Mouse (Mus musculus): ENCODE measurements around the gene Zfp664. TPM values are rescaled to one million over a fixed set of nuclear protein-coding genes. Genes with fewer than 3 reads are reported as not detected.

Zfp664 gene
- total RNA-seq, 2 experiments from 2014 or later: 52.4 to 60.3 TPM

- DNase-seq (ENCODE audit: low spot score in 2 of 2): peak; percentile 50 to 56
Observed at GRCm38 (mm10) chr5:124868981-124869380, 6.5 kb downstream of the Zfp664 start.

GRCm38 (mm10) chr5:124872033-124872432 is 9.5 kb downstream of the Zfp664 start:
- DNase-seq (ENCODE audit: low spot score in 2 of 2): peak in 1 of 2 experiments; percentile 60

GRCm38 (mm10) chr5:124873096-124873495 is 10.6 kb downstream of the Zfp664 start:
- DNase-seq (ENCODE audit: low spot score in 2 of 2): no peak

- no peak for DNase-seq (ENCODE audit: low spot score in 2 of 2)
Observed at GRCm38 (mm10) chr5:124873890-124874601, 11.6 kb downstream of the Zfp664 start.

GRCm38 (mm10) chr5:124879251-124879650 is 16.8 kb downstream of the Zfp664 start:
- DNase-seq (ENCODE audit: low spot score in 2 of 2): no peak

- DNase-seq (ENCODE audit: low spot score in 2 of 2): no peak
Observed at GRCm38 (mm10) chr5:124879801-124880200, 17.3 kb downstream of the Zfp664 start.

GRCm38 (mm10) chr5:124883877-124884276 is 21.4 kb downstream of the Zfp664 start:
- no peak for DNase-seq (ENCODE audit: low spot score in 2 of 2)

- peak in 1 of 2 experiments; percentile 29 for DNase-seq (ENCODE audit: low spot score in 2 of 2)
Observed at GRCm38 (mm10) chr5:124888661-124889060, 26.2 kb downstream of the Zfp664 start.

GRCm38 (mm10) chr5:124891921-124892370 is 29.5 kb downstream of the Zfp664 start:
- peak; percentile 36 to 51 for DNase-seq (ENCODE audit: low spot score in 2 of 2)

- no peak for DNase-seq (ENCODE audit: low spot score in 2 of 2)
Observed at GRCm38 (mm10) chr5:124896135-124896534, 33.6 kb downstream of the Zfp664 start.

GRCm38 (mm10) chr5:124899945-124900631 is 37.6 kb downstream of the Zfp664 start:
- peak; percentile 88 to 90 for DNase-seq (ENCODE audit: low spot score in 2 of 2)

- DNase-seq (ENCODE audit: low spot score in 2 of 2): no peak
Observed at GRCm38 (mm10) chr5:124900738-124901490, 38.4 kb downstream of the Zfp664 start.

- DNase-seq (ENCODE audit: low spot score in 2 of 2): no peak
Observed at GRCm38 (mm10) chr5:124901675-124902074, 39.2 kb downstream of the Zfp664 start.

- no peak for DNase-seq (ENCODE audit: low spot score in 2 of 2)
Observed at GRCm38 (mm10) chr5:124902195-124902594, 39.7 kb downstream of the Zfp664 start.

GRCm38 (mm10) chr5:124903852-124904251 is 41.4 kb downstream of the Zfp664 start:
- no peak for DNase-seq (ENCODE audit: low spot score in 2 of 2)

- no peak for DNase-seq (ENCODE audit: low spot score in 2 of 2)
Observed at GRCm38 (mm10) chr5:124906890-124907289, 44.4 kb downstream of the Zfp664 start.

GRCm38 (mm10) chr5:124908860-124909259 is 46.4 kb downstream of the Zfp664 start:
- peak; percentile 77 to 82 for DNase-seq (ENCODE audit: low spot score in 2 of 2)

- no peak for DNase-seq (ENCODE audit: low spot score in 2 of 2)
Observed at GRCm38 (mm10) chr5:124912276-124912675, 49.8 kb downstream of the Zfp664 start.

- DNase-seq (ENCODE audit: low spot score in 2 of 2): no peak
Observed at GRCm38 (mm10) chr5:124912946-124913933, 50.7 kb downstream of the Zfp664 start.

- DNase-seq (ENCODE audit: low spot score in 2 of 2): peak in 1 of 2 experiments; percentile 46
Observed at GRCm38 (mm10) chr5:124919798-124920197, 57.3 kb downstream of the Zfp664 start.

Data from adrenal gland, adult 18-20 months (tissue).